Mouse (Mus musculus) heart, adult 9 months (tissue): ENCODE measurements around the gene Cabin1.
A peak's percentile ranks its signal among the peaks of the same experiment; 100 is the strongest.
"Not testable (repeated sequence)": the region's sequence is repeated elsewhere in the genome, so short reads cannot be mapped to it uniquely, and the experiment has no call there.

Experiments
- DNase-seq, 2 experiments: peaks; one replicate each; pipeline ENCODE4 v3.0.0; 2022; ENCODE audit warnings: low spot score in 2 of 2

Gene Cabin1

DNA sequence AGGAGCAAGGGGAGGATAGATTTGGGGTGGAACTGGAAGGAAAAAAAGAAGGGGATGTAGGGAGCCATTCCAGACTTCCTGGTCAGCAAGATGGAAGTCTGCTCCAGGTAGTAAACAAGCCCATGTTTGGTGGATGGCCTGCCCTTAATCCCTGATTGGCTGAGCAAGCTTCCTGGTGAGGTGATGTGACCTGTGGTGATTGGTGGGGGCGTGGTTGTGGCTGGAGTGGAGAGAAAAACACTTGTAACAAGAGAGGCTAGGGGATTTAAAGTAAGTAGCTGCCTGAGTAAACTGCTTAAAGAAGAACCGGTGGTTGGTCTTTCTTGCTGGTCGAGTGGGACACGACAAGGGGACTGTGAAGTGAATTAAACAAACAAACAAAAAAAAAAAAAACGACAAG lies 3.6 kb upstream of the Cabin1 start:
- not testable (repeated sequence) for DNase-seq

DNA sequence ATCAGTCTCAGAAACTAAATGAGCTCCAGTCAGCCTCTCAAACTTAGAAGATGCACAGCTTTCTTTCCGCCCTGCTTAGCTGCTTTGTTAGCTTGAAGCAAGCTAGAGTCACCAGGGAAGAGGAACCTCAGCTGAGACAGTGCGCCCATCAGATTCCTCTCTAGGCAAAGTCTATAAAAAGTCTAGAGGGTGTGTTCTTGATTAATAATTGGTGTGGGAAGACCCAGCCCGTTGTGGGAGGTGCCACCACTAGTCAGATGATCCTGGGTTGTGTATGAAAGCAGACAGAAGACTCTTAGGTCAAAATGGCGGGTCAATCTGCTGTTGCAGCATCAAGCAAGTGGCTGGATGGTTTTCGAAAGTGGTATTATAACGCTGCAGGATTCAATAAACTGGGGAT lies 2.7 kb upstream of the Cabin1 start:
- DNase-seq = no peak

DNA sequence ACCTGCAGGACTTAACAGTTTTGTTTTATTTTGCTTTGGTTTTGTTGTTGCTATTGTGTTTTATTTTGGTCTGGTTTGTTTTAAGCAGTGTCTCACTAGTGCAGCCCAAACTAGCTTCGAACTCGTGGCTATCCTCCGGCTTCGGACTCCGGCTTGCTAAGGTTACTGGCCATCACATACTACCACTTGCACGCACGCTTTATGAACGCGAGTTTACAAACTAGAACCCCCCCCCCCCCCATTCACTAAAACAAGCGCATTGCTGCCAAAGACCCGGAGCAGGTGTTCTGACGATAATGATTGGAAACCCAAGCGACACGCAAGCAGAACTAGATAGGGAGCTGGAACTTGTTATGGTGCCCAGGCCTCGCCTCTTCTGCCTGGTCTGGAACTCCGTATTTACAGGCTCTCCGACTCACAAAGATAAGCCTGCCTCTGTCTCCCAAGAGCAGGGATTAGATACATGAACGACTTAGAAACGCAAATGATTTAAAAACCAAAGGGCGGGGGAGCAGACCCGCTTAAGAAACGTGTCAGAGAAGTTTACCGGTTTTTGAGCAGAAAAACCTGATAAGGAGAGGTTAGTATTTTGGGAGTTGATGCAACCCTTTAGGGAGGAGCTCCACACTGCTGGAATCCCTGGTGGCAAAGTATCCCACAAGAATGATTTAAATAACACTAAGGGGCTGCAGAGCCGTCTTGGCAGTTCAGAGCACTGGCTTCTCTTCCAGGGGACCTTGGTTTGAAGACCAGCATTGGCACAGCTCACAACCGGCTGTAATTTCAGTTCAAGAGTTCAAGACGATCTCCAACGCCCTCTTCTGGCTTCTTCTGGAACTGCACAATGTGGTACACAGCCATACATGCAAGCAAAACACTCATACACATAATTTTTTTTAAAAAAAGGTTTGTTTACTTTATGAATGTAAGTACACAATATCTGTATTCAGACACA lies 655 bp upstream of the Cabin1 start:
- peak; percentile 43 to 67 for DNase-seq

DNA sequence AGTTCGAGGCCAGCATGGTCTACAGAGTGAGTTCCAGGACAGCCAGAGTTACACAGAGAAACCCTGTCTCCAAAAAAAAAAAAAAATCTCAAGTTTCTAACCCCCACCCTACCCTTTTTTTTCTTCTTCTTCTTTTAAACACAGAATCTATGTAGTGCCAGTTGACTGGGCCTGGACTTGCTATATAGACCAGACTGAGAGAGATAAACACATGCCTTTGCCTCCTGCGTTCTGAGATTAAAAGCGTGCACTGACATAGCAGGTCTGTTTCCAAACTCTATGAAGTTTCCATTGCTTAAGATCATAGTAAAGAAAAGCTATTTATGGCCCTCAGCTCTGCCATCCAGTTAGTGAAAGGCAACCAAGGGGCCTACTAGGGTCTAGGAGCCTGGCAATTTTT lies 1.7 kb downstream of the Cabin1 start:
- DNase-seq = no peak

DNA sequence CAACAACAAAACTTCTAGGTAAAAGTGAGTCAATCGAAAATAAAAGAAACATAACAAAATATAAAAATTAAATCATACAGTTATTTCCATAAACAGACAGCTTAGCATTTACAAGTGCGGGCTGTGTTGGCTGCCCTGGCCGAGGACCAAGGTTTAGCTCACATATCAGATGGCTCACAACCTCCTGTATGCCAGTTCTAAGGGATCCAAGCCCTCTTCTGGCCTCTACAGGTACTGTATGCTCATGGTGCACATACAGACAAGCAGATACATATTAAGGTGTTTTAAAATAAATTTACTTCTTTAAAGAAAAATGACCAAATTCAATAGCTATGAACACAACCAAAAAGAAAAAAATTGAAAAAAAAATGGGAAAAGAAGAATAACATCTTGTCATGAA lies 3.8 kb downstream of the Cabin1 start:
- DNase-seq = no peak

DNA sequence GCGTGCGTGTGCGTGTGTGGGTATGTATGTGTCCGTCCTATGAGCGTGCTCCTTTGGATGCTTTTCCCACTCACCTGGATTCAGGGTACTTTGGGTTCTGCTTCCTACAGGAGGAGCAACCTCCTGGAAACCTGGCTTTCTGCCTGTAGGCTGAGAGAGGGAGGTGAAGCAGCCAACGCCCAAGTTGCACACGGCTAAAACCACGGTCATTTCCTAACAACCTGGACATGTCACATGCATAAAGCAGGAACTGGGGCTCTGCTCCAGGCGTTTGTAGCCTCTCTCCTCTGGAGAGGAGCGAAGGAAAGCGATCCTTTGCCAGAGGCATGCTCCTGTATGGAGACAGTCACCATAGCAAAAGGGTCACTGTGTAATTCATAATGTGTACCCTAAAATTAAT lies 7.4 kb downstream of the Cabin1 start:
- DNase-seq = no peak

DNA sequence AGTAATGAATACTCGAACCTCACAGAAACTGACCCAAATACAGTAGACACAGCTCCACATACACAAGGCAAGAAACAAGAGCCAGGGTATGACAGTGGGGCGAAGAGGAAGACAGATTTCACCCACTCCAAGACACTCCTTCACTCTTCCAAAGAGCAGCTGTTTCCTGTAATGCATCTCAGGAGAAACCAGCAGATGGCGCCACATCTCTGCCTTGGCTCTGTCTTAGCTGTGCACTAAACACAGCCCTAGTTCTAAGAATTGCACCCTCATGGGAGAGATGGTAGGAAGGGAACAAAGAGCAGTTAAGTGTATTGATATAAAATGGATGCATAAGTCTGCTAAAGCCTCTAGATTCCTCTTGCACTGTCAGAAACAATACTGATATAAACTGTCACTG lies 20.1 kb downstream of the Cabin1 start:
- DNase-seq = peak; percentile 28 to 65

DNA sequence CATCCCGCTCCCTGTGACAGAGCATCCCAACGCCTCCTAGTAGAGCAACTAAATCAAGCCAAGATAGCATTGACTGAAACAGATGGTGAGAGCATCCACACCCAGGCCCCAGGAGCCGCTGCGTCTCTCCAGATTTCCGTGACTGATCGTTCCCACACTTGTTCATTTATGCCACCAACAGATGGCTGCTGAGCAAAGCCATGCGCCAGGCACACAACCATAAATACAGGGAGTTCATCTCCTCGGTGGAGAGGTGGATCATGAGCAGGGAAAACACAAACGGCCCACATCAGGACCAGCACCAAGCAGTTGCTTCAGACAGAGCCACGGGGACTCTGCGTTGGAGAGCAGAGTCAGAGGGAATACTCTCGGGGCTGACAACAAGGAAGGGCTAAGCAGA lies 20.8 kb downstream of the Cabin1 start:
- no peak for DNase-seq

DNA sequence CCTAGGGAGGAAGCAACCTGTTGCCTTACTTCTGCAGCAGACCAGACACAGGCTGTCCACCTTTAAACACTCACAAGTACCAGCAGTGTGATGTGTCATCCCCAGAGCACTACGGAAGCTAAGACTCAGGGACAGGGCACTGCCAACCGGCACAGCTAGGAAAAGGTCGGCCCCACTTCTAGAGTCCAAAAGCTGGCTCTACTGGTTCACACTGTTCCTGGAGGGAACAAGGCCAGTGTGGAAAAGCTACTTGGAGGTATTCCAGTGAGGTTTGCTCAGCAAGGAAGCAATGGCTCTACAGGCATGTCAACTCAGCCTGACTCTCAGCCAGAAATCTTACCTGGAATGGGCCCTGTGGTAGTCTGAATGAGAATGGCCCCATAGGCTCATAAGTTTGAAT lies 23.3 kb downstream of the Cabin1 start:
- no peak for DNase-seq

DNA sequence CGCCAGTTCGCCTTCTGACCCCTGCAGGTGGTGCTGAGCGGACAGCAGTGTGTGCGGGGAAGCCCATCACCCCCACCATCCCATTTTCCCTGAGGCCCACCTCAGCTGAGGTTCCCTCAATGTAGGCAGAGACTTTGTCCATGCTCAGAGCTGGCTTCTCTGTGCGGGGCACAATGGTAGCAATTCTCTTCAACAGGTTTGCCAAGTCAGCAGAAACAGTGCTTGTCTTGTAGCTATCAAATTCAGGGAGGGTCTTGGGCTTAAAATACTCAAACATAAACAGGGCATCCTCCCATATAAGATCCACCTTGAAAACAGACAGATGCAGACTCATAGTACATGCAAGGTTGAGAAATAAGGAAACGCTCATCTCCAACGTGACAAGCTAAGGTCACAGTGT lies 38.7 kb downstream of the Cabin1 start:
- no peak for DNase-seq

DNA sequence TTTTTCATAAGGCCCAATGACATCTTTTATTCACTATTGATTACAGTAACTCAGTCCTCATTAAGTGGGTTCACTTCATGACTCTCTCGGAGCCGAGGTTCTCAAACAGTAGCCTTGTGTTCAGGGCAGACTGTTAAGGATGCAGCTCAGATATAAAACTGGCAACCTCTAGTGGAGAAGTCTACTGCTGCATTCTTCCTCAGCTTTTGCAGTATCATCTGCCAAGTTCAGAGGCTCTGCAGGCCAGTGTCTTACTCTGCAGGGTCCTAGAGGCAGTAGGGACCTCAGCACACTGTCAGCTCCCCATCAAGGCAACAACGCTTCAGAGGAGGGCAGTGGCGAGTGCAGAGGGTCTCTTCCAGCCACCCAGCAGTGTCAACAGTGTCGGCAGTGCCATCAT lies 43.9 kb downstream of the Cabin1 start:
- DNase-seq = no peak

DNA sequence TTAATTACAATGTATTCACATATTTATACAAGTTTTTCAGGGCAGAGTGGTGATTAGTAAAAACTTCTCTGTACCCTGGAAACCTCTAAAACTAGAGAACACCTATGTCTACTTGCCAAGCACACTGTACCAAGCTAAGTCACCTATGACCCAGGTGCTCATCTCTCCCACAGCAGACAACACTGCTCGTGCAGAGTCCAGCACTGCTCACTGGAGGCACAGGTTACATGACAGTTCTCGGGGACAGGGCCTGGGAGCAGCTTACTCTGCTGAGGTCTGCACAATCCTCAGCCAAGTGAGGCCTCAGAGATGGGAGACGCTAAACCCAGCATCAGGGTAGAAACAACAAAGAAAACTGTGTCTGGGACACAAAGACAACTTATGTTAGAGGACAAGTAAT lies 49.3 kb downstream of the Cabin1 start:
- DNase-seq = no peak

DNA sequence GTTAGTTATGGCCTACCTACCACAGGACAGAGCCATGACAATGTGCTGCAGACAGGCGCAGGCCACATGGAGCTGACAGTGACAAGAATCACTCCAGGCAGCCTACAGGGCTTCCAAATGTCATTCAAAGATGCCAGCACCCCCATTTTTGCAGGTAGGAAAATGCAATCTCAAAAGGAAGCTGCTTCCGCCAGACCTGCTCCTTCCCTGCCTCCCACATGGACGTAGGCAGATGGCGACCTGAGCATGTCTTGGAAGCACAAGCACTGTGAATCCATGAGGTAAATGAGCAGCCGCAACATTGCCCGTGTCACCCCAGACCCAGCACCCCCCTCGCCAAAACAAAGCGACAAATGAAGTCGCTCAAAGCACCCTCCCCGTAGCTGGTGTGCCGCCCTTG lies 51.1 kb downstream of the Cabin1 start:
- no peak for DNase-seq

DNA sequence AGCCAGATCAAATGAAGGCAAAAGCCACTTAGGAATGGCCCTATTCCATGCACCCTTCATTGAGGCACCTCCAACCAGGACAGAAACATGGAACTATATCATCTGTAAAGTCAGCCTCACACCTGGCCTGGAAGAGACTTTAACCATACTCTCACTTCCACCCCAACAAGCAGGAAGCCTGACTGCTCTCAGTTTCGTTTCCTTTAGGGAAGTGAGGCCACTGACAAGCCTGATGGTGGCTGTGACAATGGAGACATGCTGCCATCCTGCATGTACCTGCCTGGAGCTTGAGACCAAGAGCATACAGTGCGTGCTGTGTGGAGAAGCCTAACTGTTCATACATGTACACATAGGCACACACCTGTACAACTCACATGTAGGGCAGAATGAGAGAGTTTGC lies 53.9 kb downstream of the Cabin1 start:
- no peak for DNase-seq

DNA sequence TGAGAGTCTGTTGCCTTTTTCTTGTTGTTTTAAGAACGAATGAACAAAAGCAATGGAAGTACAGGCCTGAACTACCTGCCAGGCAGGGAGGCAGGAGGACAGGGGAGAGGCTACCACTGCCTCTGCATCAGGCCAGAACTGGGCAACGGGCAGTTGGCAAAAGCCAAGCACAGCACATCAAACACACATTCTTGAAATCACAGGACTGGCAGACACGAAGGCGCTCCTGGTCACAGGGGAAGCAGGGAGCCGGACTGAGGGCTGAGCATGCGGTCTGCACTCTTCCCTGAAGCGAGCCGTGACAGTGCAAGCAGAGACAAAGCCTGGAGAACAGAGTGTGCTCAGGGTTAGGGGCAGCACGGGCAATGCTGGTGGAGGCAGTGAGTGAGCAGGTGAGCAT lies 54.9 kb downstream of the Cabin1 start:
- peak; percentile 60 to 63 for DNase-seq

DNA sequence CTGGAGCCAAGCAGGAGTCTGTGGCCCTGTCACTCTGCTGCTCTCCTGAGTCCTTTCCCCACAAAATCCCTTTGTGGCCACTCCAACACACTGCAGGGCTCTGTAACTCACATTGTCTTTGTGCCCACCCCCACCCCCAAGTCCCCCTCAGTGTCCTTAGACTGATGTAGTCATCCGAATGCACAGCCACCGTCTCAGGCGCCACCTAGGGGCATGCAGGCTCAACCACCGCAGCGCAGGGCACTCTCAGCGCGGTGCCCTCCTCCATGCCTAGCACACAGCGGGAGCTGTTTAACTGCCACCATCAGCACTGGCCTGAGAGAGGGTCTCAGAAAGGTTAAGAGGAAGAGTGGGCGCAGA lies 55.5 kb downstream of the Cabin1 start:
- DNase-seq = no peak

DNA sequence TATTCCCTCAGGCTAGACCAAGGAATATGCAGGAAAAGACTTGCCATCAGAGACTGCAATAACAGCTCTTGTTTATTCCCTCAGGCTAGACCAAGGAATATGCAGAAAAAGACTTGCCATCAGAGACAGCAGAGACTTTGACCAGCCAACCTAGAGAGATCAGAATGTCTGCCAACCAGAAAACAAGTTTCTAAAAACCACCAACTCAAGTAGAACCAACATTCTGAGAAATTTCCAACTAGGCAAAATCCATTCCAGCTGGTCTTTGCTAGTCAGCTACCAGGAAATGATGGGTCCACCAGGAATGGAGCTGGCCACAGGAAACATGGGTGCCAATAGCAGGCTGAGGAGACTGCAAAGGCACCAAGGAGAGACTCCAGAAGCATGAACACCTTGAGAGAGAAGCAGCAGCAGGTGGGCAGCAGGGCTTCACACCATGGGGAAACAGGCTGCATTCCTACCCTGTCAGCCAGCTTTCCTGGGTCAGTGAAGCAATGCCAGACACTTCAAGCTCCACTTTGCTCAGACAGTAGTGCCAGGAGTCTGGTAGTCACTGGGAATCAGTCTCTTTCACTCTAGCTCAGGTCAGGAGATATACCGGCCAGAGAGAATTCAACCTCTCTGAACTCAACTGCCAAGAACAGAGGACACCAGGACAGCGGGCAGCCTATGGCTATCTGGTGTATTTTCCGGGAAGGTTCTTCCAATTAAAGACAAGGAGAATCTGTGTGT lies 56.1 kb downstream of the Cabin1 start:
- DNase-seq = peak; percentile 65 to 69

DNA sequence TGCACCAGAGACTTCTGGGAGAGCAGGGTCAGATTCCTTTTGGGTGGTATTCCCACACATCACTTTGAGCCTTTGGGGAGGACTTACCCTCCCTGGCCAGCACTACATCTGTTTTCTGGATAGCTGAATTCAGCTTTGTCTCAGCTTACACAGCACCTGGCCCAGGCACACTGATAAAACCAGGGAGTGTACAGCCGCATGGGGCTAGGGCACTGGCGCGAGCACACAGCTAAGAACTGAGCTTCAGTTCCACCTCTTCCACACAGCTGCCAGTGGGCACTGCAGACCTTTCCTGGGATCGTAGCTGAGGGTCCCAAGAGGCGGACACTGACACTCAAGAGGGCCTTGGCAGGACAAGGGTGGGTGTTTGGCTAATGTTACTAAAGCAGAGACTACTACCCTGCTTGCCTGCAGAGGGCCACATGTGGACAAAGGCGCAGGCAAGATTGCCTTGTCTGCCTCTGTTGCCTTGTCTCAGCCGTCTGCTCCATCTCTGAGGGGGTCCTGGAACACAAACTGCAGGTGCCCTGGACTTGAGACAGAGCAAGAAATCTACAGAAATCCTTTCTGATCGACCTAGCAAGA lies 57.4 kb downstream of the Cabin1 start:
- DNase-seq = no peak

DNA sequence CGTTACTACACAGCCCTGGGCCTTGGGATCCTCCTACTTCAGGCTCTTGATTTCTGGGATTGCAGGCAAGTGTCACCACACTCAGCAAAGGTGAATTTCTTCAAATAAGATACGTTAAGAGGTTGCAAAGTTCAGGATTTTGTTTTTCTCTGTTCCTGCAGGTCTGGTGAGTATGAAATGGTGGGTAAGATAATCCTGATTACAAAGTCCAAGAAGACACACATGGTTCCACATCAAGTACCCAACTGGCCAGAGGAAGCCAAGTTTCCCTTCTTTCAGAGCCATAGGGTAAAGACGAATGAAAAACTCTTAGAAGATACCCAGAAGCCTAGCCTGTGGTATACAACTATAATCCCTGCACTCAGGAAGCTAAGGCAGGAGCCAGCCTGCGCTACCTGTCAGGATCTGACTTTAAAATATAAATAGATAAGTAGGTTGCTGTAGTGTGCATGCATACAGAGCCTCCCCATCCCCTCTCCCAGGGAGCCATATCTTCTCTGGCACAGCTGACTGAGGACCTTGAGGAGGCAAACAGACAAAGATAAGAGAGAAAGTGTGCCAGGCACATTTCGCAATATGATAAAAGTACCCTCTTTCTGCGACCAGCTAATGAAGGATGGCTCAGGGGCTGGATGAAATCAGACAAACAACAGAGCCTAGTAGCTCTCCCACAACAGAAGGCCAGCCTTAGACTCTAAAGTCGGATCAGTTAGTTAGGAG lies 58.3 kb downstream of the Cabin1 start:
- no peak for DNase-seq

DNA sequence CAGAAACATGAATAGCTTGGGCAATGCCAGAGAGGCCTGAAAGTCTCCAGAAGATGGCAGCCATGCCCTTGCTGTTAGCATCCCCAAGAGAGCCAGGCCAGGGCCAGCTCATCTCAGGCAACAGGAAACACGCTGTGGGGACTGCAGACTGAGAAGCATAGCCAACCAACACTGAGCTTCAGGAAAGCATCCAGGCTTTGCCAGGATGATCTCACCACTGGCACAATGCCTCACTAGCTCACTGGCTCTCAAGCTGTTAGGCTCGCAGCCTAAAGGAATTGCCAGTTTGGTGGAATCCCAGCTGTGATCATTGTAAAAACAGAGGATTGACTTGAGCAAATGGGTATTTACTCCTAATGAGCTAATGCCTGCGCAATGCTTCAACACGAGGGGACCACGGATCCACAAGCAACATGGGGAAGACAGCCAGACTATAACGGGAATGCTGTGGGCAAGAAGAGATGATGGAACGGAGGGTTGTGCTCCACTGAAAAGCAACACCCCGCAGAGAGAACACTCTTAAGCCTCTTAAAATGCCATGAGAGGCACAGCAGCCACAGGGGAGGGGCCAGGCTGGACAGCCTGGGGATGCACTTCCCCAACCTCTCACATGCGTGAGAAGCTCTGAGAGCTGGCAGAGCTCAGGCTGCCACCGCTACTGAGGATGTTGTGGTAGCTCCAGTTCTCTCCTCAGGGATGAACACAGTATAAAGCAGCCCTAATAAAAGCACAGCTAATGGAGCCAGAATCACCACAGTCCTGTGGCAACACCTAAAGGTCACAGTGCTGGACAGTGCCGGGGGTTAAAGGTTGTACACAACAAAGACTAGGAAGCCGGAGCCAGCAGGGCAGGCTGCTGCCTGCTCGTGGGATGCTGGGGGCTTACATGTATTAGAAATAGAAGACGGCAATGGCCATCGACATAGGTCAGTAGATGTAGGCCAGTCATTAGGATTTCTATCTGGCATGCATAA lies 59.6 kb downstream of the Cabin1 start:
- DNase-seq = peak; percentile 85 to 92

DNA sequence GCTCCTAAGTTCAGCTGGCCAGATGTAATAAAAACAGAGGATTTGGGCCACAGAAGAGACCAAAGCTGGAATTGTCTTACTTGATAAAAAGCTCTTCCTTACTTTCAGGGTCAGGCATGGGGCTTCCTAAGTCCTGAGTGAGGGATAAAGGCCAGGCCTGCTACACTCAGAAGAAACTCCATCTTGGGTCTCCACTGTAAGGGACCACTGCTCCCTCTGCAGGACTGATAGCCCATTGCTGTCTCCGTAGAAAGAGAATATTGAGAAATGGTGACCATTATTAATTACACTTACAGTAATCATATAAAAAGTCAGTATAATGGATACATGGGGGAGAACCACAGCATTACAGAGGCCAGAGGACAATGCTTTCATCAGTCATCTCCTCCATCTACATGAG lies 60.6 kb downstream of the Cabin1 start:
- DNase-seq = no peak
